Mouse (Mus musculus) embryonic facial prominence, embryonic 11.5 days (tissue): ENCODE results near the gene Elp6. TPM values are rescaled to one million over a fixed set of nuclear protein-coding genes. Genes with fewer than 3 reads are reported as not detected.
"Not testable (repeated sequence)": the region's sequence is repeated elsewhere in the genome, so short reads cannot be mapped to it uniquely, and the experiment has no call there.

Source experiments
- ATAC-seq: fragments of 200-750 bp; cut with Nextera tagmentation; replicated peaks from 2 replicates; pipeline ENCODE4 v1.8.0; 2017; ENCODE audit warnings: low read depth; ENCODE audit not compliant: insufficient number of reproducible peaks, low FRiP score, low TSS enrichment
- DNase-seq: peaks from one replicate; pipeline ENCODE4 v3.0.0-alpha.2; 2015; ENCODE audit warnings: low spot score
- H3K27ac ChIP-seq: fragments of 300-500 bp; sonication (generic); replicated peaks from 2 replicates; pipeline ENCODE4 v1.5.1; 2014; ENCODE audit warnings: mild to moderate bottlenecking, low read depth, low read length, control low read depth
- H3K27me3 ChIP-seq: fragments of 300-500 bp; sonication (generic); 2 replicates; pipeline ENCODE4 v1.6.1; 2014; ENCODE audit warnings: mild to moderate bottlenecking, low read length, moderate library complexity, mixed read lengths; ENCODE audit not compliant: control insufficient read depth, insufficient read depth
- H3K36me3 ChIP-seq: fragments of 300-500 bp; sonication (generic); replicated peaks from 2 replicates; pipeline ENCODE4 v1.6.1; 2014; ENCODE audit warnings: low read depth, mild to moderate bottlenecking, low read length, moderate library complexity, mixed read lengths; ENCODE audit not compliant: control insufficient read depth, insufficient read depth
- H3K4me1 ChIP-seq: fragments of 300-500 bp; sonication (generic); 2 replicates; pipeline ENCODE4 v1.6.1; 2014; ENCODE audit warnings: low read length, mixed read lengths; ENCODE audit not compliant: control insufficient read depth, insufficient read depth
- H3K4me2 ChIP-seq: fragments of 300-500 bp; sonication (generic); 2 replicates; pipeline ENCODE4 v1.6.1; 2014; ENCODE audit warnings: low read depth, mild to moderate bottlenecking, control low read depth, low read length, moderate library complexity
- H3K4me3 ChIP-seq: fragments of 300-500 bp; sonication (generic); 2 replicates; pipeline ENCODE4 v1.5.1; 2014; ENCODE audit warnings: low read depth, low read length, control low read depth
- H3K9ac ChIP-seq: fragments of 300-500 bp; sonication (generic); replicated peaks from 2 replicates; pipeline ENCODE4 v1.6.1; 2014; ENCODE audit warnings: mild to moderate bottlenecking, control low read depth, low read length
- H3K9me3 ChIP-seq: fragments of 300-500 bp; sonication (generic); replicated peaks from 2 replicates; pipeline ENCODE4 v1.6.1; 2016; ENCODE audit warnings: mild to moderate bottlenecking, low read length, inconsistent platforms, mixed read lengths; ENCODE audit not compliant: control insufficient read depth
- WGBS: fragments of 180-500 bp; shearing (Covaris S2); extraction: QIAGEN DNeasy Blood & Tissue Kit; methylation state at CpG from one replicate; pipeline ENCODE4 v1.1.7; 2014; 5-methylcytosine and 5-hydroxymethylcytosine counted together
- polyA plus RNA-seq: library from polyadenylated mRNA; unstranded; fragments of >200 nt; fragmentation: Nextera tagmentation; extraction: Ambion mirVana; gene quantifications from 2 replicates; pipeline ENCODE4 v1.2.1, GENCODE M21; 2014

The Elp6 gene
- polyA plus RNA-seq, 1 experiment from 2014 or later, result 35.1 TPM

DNA sequence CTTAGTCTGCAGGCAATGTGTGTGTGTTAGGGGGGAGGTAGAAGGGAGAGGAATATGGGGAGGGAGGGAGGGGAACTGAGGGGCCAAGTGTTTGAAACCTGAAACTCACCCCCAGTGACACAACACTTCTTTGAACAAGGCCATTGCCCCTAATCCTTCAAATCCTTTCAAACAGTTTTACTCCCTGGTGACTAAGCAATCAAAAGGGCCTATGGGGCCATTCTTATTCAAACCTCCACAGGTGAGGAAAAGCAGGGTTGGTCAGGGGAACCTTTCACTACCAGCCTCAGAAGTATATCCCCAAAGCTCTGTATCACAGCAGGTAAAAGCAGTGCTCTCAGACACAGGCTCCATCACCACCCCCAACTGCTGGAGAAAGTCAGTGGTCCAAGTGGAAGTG is 18.0 kb downstream of the Elp6 start:
- Histone ChIP-seq H3K36me3 (peaks cover 3% of the 10 kb centered on the region), H3K9ac (no peak overlapping the region), H3K9me3 (no peaks in the 10 kb centered on the region), H3K27me3 (no peaks in the 10 kb centered on the region), H3K4me1 (no peaks in the 10 kb centered on the region), H3K4me2 (no peak overlapping the region), H3K4me3 (no peak overlapping the region), H3K27ac (no peak overlapping the region)
- no peak for DNase-seq
- ATAC-seq, result no peak

DNA sequence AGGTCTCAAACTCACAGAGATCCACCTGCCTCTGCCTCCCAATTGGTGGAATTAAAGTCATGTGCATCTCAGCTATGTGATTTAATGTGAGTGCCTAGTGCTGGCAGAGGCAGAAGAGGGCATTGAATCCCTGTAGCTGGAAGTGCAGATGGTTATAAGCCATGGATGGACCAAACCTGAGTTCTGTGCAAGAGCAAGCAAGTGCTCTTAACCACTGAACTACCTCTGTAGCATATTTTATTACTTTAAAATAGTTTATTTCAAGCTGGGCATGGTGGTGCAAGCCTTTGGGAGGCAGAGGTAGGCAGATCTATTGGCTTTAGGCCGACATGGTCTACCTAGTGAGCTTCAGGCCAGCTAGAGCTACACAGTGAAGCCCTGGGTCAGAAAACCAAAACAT is 19.2 kb downstream of the Elp6 start:
- Histone ChIP-seq H3K36me3 (peaks cover 3% of the 10 kb centered on the region; the same call in 1 of the 2 replicates), H3K27ac (no peak overlapping the region), H3K9ac (no peak overlapping the region), H3K9me3 (no peaks in the 10 kb centered on the region), H3K4me3 (no peak overlapping the region), H3K4me2 (no peak overlapping the region), H3K27me3 (no peaks in the 10 kb centered on the region), H3K4me1 (no peaks in the 10 kb centered on the region)
- DNase-seq, result no peak
- no peak for ATAC-seq
- 85% methylated on average over 1 of the region's 1 CpGs for WGBS

DNA sequence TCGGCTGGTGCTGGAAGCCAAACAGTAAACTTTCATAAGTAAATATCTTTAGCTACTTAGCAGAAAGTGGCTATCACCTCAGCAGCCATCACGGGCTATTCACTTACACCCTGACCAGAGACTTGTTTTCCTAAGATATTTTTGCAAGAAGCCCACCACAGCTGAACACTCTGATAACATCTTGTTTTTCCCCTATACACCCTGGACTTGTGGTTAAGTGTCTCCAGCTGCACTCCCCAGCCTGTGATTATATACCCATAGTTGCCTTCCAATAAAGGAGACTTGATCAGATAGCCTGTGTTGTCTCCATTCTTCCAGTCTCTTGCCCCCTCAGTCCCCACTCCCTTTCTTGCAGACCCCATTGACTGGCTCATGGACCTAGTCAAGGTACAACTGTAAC is 23.2 kb downstream of the Elp6 start:
- Histone ChIP-seq H3K9ac (no peak overlapping the region), H3K27me3 (no peaks in the 10 kb centered on the region), H3K9me3 (no peaks in the 10 kb centered on the region), H3K36me3 (no peaks in the 10 kb centered on the region), H3K27ac (no peak overlapping the region), H3K4me3 (no peak overlapping the region), H3K4me2 (no peak overlapping the region), H3K4me1 (no peaks in the 10 kb centered on the region)
- DNase-seq (no peak), ATAC-seq (no peak)
- WGBS, result 76% methylated on average over 2 of the region's 2 CpGs

DNA sequence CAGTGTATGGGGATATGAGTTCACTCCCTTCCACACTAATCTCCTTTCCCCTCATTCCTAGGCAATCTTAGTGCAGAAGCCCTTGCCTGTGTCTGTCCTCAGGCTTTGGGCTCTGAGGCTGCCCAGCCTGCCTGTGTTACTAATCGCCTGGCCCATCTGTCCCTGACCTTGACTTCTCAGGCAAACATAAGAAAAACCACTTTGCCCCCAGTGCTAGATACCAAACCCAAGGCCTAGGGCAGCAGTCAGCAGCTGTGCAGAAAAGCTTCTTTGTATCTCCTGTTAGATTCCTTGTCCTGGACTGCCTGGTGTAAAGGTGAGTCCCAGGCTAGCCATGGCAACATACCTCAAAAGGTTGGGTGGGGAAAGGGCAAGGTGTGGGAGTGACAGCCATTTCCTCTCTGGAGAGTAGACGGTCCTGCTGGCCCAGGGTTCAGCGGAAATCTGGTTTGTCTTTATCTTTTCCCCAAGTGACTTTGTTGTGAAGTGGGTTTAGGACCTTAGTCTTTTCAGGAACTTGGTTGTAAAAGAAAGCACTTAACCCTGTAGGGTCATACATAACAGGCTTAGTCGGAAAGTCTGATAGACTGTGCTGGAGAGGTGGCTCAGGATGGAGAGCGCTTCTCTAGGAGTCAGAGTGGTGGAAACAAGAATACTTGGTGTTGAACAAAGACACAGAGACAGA is 24.1 kb downstream of the Elp6 start:
- H3K27me3 ChIP-seq, result no peaks in the 10 kb centered on the region
- H3K27ac ChIP-seq, result no peak overlapping the region
- ATAC-seq, result no peak
- H3K36me3 ChIP-seq, result no peaks in the 10 kb centered on the region
- H3K4me2 ChIP-seq, result no peak overlapping the region
- WGBS, result 72% methylated on average over 5 of the region's 5 CpGs
- H3K4me3 ChIP-seq, result no peak overlapping the region
- no peak overlapping the region for H3K9ac ChIP-seq
- no peaks in the 10 kb centered on the region for H3K9me3 ChIP-seq
- H3K4me1 ChIP-seq, result no peaks in the 10 kb centered on the region
- no peak for DNase-seq

DNA sequence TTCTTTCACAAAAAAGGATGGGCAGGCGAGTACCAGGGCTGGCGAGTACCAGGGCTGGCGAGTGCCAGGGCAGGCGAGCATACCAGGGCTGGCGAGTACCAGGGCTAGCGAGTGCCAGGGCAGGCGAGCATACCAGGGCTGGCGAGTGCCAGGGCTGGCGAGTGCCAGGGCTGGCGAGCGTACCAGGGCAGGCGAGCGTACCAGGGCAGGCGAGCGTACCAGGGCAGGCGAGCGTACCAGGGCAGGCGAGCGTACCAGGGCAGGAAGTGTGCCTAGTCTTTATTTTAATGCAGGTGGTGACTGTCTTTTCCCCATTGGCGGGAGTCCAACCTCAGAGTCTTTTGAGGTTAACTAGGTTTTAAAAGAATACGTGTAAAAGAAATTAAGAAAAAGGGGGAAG is 24.7 kb downstream of the Elp6 start:
- H3K27ac ChIP-seq, result no peak overlapping the region
- H3K9me3 ChIP-seq, result no peaks in the 10 kb centered on the region
- no peaks in the 10 kb centered on the region for H3K4me1 ChIP-seq
- H3K36me3 ChIP-seq, result no peaks in the 10 kb centered on the region
- H3K4me3 ChIP-seq, result no peak overlapping the region
- H3K27me3 ChIP-seq, result no peaks in the 10 kb centered on the region
- DNase-seq (no peak), ATAC-seq (no peak)
- H3K4me2 ChIP-seq, result no peak overlapping the region
- 83% methylated on average over 21 of the region's 21 CpGs for WGBS
- no peak overlapping the region for H3K9ac ChIP-seq

DNA sequence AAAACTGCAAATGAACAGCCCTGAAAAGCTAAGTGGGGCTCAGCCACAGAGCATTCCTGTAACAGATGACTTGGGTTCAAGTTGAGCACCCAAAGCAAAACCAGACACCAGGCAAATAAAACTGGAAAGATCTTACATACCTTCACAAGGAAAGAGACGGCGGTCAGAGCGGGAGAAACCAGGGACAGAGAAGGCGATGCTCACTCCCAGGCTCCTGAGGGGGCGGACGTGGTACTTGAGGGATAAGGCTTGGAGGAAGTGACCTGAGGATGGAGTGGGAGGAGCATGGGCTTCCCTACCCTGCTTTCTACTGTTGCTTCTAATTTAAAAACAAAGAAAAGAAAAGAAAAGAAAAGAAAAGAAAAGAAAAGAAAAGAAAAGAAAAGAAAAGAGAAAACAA is 25.4 kb downstream of the Elp6 start:
- WGBS, result 45% methylated on average over 6 of the region's 6 CpGs
- Histone ChIP-seq H3K4me2 (no peak overlapping the region), H3K9ac (no peak overlapping the region), H3K27ac (no peak overlapping the region), H3K27me3 (no peaks in the 10 kb centered on the region), H3K36me3 (no peaks in the 10 kb centered on the region), H3K9me3 (no peaks in the 10 kb centered on the region), H3K4me1 (no peaks in the 10 kb centered on the region), H3K4me3 (no peak overlapping the region)
- ATAC-seq (no peak), DNase-seq (no peak)

DNA sequence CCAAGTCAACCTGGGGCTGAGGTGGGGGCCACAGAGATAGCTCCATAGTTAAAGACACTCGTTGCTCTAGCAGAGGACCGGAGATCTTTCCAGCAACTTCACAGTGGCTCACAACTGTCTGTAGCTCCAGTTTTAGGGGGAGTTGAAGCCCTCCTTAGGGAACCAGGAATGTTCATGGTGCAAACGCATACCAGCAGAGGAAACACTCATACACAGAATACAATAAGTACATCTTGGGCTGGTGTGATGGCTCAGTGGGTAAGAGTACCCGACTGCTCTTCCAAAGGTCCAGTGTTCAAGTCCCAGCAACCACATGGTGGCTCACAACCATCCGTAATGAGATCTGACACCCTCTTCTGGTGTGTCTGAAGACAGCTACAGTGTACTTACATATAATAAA is 25.9 kb downstream of the Elp6 start:
- not testable (repeated sequence) for H3K9me3 ChIP-seq, H3K9ac ChIP-seq, ATAC-seq, H3K4me2 ChIP-seq, H3K27me3 ChIP-seq, H3K27ac ChIP-seq, H3K4me3 ChIP-seq, DNase-seq, H3K4me1 ChIP-seq, H3K36me3 ChIP-seq
- 91% methylated on average over 4 of the region's 5 CpGs for WGBS

DNA sequence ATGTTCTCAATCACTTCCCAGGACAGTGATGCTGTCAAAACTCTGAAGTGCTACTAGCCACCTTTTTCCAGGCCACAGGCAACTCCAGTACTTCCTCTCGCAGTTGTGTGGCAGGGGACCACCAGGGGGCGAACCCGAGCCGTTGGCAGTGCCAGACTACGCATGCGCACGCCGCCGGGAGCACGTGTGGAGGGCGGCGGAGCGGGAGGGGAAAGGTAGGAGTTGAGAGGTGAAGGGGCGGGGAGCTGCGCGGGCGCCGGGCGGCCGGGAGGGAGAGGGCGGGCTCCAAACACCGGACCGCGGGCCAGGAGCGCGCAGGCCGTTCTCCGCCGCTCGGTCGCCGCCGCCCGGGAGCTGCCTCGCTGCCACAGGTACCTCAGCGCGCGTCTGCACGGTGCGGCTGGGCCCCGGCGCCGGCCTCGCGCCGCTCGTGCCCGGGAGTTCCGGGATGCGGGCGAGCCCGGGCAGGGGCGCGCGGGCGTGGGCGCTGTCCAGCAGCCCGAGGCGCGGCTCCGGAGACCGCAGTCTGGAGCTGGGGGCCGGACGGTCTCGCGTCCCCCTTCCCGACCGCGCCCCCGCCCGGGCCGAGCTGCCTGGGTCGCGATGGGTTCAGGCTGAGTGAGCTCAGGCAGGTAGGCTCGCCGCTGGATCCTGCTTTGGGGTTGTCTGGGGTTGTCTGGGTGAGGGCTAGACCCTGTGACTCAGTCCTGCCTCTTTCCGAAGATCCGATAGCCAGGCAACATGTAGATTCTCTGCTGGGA is 28.3 kb downstream of the Elp6 start, which contains the start of gene Scap:
TSS of gene Scap (plus strand) at position 154 of the 761 bp plus-strand sequence.
- peak within 1 kb of the TSS; percentile 82 for H3K4me2 ChIP-seq
- H3K4me1 ChIP-seq, result no peaks in the 10 kb centered on the region
- H3K9ac ChIP-seq, result peak within 1 kb of the TSS; percentile 73
- no peaks in the 10 kb centered on the region for H3K27me3 ChIP-seq
- WGBS, result 0% methylated on average over 47 of the region's 78 CpGs
- peak within 1 kb of the TSS; percentile 81 for H3K4me3 ChIP-seq
- peak; percentile 95 for DNase-seq
- H3K36me3 ChIP-seq, result no peaks in the 10 kb centered on the region
- ATAC-seq, result peak; percentile 88
- H3K9me3 ChIP-seq, result no peaks in the 10 kb centered on the region
- no peak within 1 kb of the TSS for H3K27ac ChIP-seq
